Comparison of ENCODE assay signal across 9 mouse cellular contexts in the genomic region with DNA sequence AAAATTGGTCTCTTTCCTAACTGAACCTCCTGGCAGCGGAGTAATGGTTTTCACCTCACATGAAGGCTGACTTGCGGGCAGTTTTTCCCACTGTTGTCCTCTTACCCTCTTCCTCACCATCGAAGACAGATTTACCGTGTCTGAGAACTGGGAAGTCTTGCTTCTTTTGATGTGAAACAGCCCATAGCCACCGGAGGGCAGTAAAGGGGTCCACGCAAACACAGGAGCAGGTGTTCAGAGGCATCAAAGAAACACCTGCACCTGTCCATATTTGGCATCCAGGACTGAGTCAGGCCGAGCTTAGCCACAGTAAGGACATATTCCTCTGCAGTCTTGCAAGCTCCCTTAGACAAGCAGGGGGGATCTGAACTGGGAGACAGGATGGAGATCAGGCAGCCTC. TPM values are rescaled to one million over a fixed set of nuclear protein-coding genes. Genes with fewer than 3 reads are reported as not detected.
DNase-seq lines count a peak whose midpoint lies in the region; ATAC-seq and TF ChIP-seq lines count a peak whose summit lies in the region.
"Had no signal": no experiment of that assay in that cellular context is flagged by ENCODE, and none has a peak within 500 bp of the region (broad histone marks: within the 10 kb centered on the region; RNA-seq: fewer than 3 reads in every experiment).

No protein-coding gene starts in this region.

- H3K9ac ChIP-seq in heart, embryonic 11.5 days (ENCODE audit: low read depth, low read length), result no peak overlapping the region
- H3K9ac ChIP-seq in embryonic facial prominence, embryonic 14.5 days (ENCODE audit: low read depth, low read length), result peak overlapping the region; percentile 60
- H3K9ac ChIP-seq: liver, embryonic 15.5 days had no signal

- peak; percentile 43 for TF ChIP-seq CTCF in E14TG2a.4 (conservative IDR thresholded peaks at IDR 0.05; ENCODE audit: low read length)

- no peak for DNase-seq in heart, adult 9 months (ENCODE audit: low spot score in 2 of 2)
- peak; percentile 34 for DNase-seq in embryonic facial prominence, embryonic 14.5 days (ENCODE audit: low spot score)
- DNase-seq in limb, embryonic 10.5 days (ENCODE audit: low spot score), result peak; percentile 34
- no peak for DNase-seq in yolk sac, embryonic 10.5 days (ENCODE audit: low spot score)
- DNase-seq in urinary bladder, adult 18-20 months (ENCODE audit: low spot score in 2 of 2), result no peak

- H3K4me2 ChIP-seq in heart, embryonic 11.5 days, result peak overlapping the region; percentile 63
- peak overlapping the region; percentile 61 for H3K4me2 ChIP-seq in embryonic facial prominence, embryonic 14.5 days (ENCODE audit: low read depth, low read length)

- H3K4me3 ChIP-seq in heart, embryonic 11.5 days (ENCODE audit: low read depth, low read length), result peak overlapping the region; percentile 34
- H3K4me3 ChIP-seq in E14TG2a.4 (replicated peaks; ENCODE audit: low read length), result peak overlapping the region; percentile 61
- peak overlapping the region; percentile 33 for H3K4me3 ChIP-seq in embryonic facial prominence, embryonic 14.5 days (ENCODE audit: low read depth, low read length)
- peak overlapping the region; percentile 41; the same call in 1 of the 2 replicates for H3K4me3 ChIP-seq in limb, embryonic 10.5 days
- H3K4me3 ChIP-seq: liver, embryonic 15.5 days had no signal

- no peaks in the 10 kb centered on the region for H3K36me3 ChIP-seq in heart, embryonic 11.5 days (ENCODE audit: control insufficient read depth, insufficient read depth, low read length)
- no peaks in the 10 kb centered on the region for H3K36me3 ChIP-seq in E14TG2a.4 (ENCODE audit: insufficient read depth, low read length)
- H3K36me3 ChIP-seq in embryonic facial prominence, embryonic 14.5 days (ENCODE audit: control insufficient read depth, insufficient read depth, low read length), result no peaks in the 10 kb centered on the region
- no peaks in the 10 kb centered on the region for H3K36me3 ChIP-seq in limb, embryonic 10.5 days
- H3K36me3 ChIP-seq: liver, embryonic 15.5 days had no signal

- ATAC-seq in heart, embryonic 11.5 days (replicated peaks; ENCODE audit: insufficient number of reproducible peaks, low FRiP score, low TSS enrichment), result no peak
- ATAC-seq in embryonic facial prominence, embryonic 14.5 days (ENCODE audit: low read depth), result no peak
- no peak for ATAC-seq in megakaryocyte-erythroid progenitor cell, adult 5-6 weeks (replicated peaks; ENCODE audit: low FRiP score, low TSS enrichment, poor library complexity, severe bottlenecking)

- H3K9me3 ChIP-seq in heart, embryonic 11.5 days (replicated peaks; ENCODE audit: control insufficient read depth, low read length), result no peaks in the 10 kb centered on the region
- H3K9me3 ChIP-seq in E14TG2a.4 (ENCODE audit: low read length), result peaks cover 7% of the 10 kb centered on the region; the same call in 1 of the 2 replicates
- no peaks in the 10 kb centered on the region for H3K9me3 ChIP-seq in embryonic facial prominence, embryonic 14.5 days (ENCODE audit: control insufficient read depth, low read length)
- H3K9me3 ChIP-seq in limb, embryonic 10.5 days (replicated peaks), result no peaks in the 10 kb centered on the region
- H3K9me3 ChIP-seq: liver, embryonic 15.5 days had no signal

- H3K27me3 ChIP-seq in heart, embryonic 11.5 days (ENCODE audit: control insufficient read depth, insufficient read depth, low read length), result no peaks in the 10 kb centered on the region
- peaks cover 19% of the 10 kb centered on the region for H3K27me3 ChIP-seq in E14TG2a.4 (ENCODE audit: insufficient read depth, low read length)
- no peaks in the 10 kb centered on the region for H3K27me3 ChIP-seq in embryonic facial prominence, embryonic 14.5 days (replicated peaks; ENCODE audit: control insufficient read depth, insufficient read depth, low read length)
- H3K27me3 ChIP-seq in limb, embryonic 10.5 days (ENCODE audit: low read depth, poor library complexity, severe bottlenecking), result peaks cover 16% of the 10 kb centered on the region

- 12% methylated on average over 7 of the region's 7 CpGs for WGBS in heart, embryonic 11.5 days (ENCODE audit: insufficient replicate concordance)
- 4% methylated on average over 7 of the region's 7 CpGs for WGBS in embryonic facial prominence, embryonic 14.5 days
- WGBS in limb, embryonic 10.5 days, result 8% methylated on average over 7 of the region's 7 CpGs

- no peak overlapping the region for H3K27ac ChIP-seq in heart, embryonic 11.5 days (ENCODE audit: low read depth, low read length)
- H3K27ac ChIP-seq in embryonic facial prominence, embryonic 14.5 days (replicated peaks; ENCODE audit: low read depth, low read length), result peak overlapping the region; percentile 80; the same call in 1 of the 2 replicates
- H3K27ac ChIP-seq in limb, embryonic 10.5 days, result peak overlapping the region; percentile 66; the same call in 1 of the 2 replicates
- H3K27ac ChIP-seq: liver, embryonic 15.5 days had no signal

- no peaks in the 10 kb centered on the region for H3K4me1 ChIP-seq in heart, embryonic 11.5 days (ENCODE audit: control insufficient read depth, insufficient read depth, low read length)
- H3K4me1 ChIP-seq in E14TG2a.4 (replicated peaks; ENCODE audit: low read depth, low read length), result peaks cover 39% of the 10 kb centered on the region
- H3K4me1 ChIP-seq in embryonic facial prominence, embryonic 14.5 days (ENCODE audit: control insufficient read depth, insufficient read depth, low read length), result peaks cover 4% of the 10 kb centered on the region; the same call in 1 of the 2 replicates
- peaks cover 15% of the 10 kb centered on the region for H3K4me1 ChIP-seq in limb, embryonic 10.5 days
- H3K4me1 ChIP-seq: liver, embryonic 15.5 days had no signal

RNA-seq across cellular contexts. Expression of gene 4933402J07Rik, which starts 7.2 kb away (rescaled TPM):
- polyA plus RNA-seq in heart, embryonic 11.5 days (2014; fragmentation: Nextera tagmentation; extraction: Ambion mirVana), result not detected in 2 replicates
- polyA plus RNA-seq in embryonic facial prominence, embryonic 14.5 days (2014; fragmentation: Nextera tagmentation; extraction: Ambion mirVana), result not detected in 2 replicates
- not detected in 2 replicates for polyA plus RNA-seq in limb, embryonic 10.5 days (2016; fragmentation: Nextera tagmentation; extraction: Ambion mirVana)
- not detected in 2 replicates for total RNA-seq in megakaryocyte-erythroid progenitor cell, adult 5-6 weeks (2014; fragmentation: Nextera tagmentation)
- total RNA-seq in megakaryocyte-erythroid progenitor cell, adult 5-6 weeks (2017), result not detected in 2 replicates
- polyA plus RNA-seq: liver, embryonic 15.5 days had no signal

Comparison
In these comparisons a context has a peak if more than half of its experiments do, and no peak if none do; other contexts are left out.
1. DNase-seq: peak in embryonic facial prominence, embryonic 14.5 days (single experiment) and limb, embryonic 10.5 days (single experiment); none in heart, adult 9 months (0 of 2), yolk sac, embryonic 10.5 days (single experiment) and urinary bladder, adult 18-20 months (0 of 2).
2. Peak in every context shown above with its lines, with median percentiles within 50 percentile points of each other: H3K4me3 ChIP-seq.